Mouse (Mus musculus) thymus, adult 2 months (tissue): ENCODE data around the gene Aloxe3. TPM values are rescaled to one million over a fixed set of nuclear protein-coding genes. Genes with fewer than 3 reads are reported as not detected.
"Not testable (repeated sequence)": the region's sequence is repeated elsewhere in the genome, so short reads cannot be mapped to it uniquely, and the experiment has no call there.

ENCODE experiments used
- DNase-seq: peaks from one replicate; pipeline ENCODE4 v3.0.0; 2021
- H3K27ac ChIP-seq: fragments of 200-500 bp; 2 replicates; pipeline ENCODE4 v1.5.1; 2012; ENCODE audit warnings: low read length, control low read depth; ENCODE audit not compliant: control insufficient read depth, insufficient read depth
- H3K27me3 ChIP-seq: fragments of 200-500 bp; 2 replicates; pipeline ENCODE4 v1.6.1; 2012; ENCODE audit warnings: mild to moderate bottlenecking, low read length, moderate library complexity, mixed read lengths; ENCODE audit not compliant: control insufficient read depth, insufficient read depth
- H3K36me3 ChIP-seq: fragments of 200-500 bp; 2 replicates; pipeline ENCODE4 v1.6.1; 2012; ENCODE audit warnings: mild to moderate bottlenecking, low read length, moderate library complexity; ENCODE audit not compliant: control insufficient read depth, insufficient read depth
- H3K4me1 ChIP-seq: fragments of 200-500 bp; replicated peaks from 2 replicates; pipeline ENCODE4 v1.6.1; 2012; ENCODE audit warnings: low read length; ENCODE audit not compliant: control insufficient read depth, insufficient read depth
- H3K4me3 ChIP-seq: fragments of 200-500 bp; 2 replicates; pipeline ENCODE4 v1.5.1; 2012; ENCODE audit warnings: mild to moderate bottlenecking, low read length, control low read depth, moderate library complexity; ENCODE audit not compliant: control insufficient read depth, insufficient read depth
- CTCF ChIP-seq: fragments of 200-500 bp; IDR thresholded peaks from 2 replicates; pipeline ENCODE4 v1.5.1; 2012; ENCODE audit warnings: mild to moderate bottlenecking, control low read depth, low read length, moderate library complexity, borderline replicate concordance; ENCODE audit not compliant: control insufficient read depth, poor library complexity, insufficient read depth; ENCODE audit errors: extremely low read depth
- POLR2A ChIP-seq: fragments of 200-500 bp; IDR thresholded peaks from 2 replicates; pipeline ENCODE4 v1.6.1; 2012; ENCODE audit warnings: mild to moderate bottlenecking, low read length, control low read depth, moderate library complexity; ENCODE audit not compliant: control insufficient read depth, poor library complexity, insufficient read depth; ENCODE audit errors: extremely low read depth
- WGBS: fragments of 180-500 bp; shearing (Covaris S2); methylation state at CpG from one replicate; pipeline ENCODE4 v1.1.7; 2018; 5-methylcytosine and 5-hydroxymethylcytosine counted together
- polyA plus RNA-seq: library from polyadenylated mRNA; depleted of rRNA; stranded (reverse); fragments of >200 nt; gene quantifications from 2 replicates; pipeline ENCODE4 v1.2.3, GENCODE M21; 2012

The Aloxe3 gene
- polyA plus RNA-seq, 1 experiment, result 2.0 TPM

- H3K4me1 ChIP-seq, result peaks cover 14% of the 10 kb centered on the region
- no peaks in the 10 kb centered on the region for H3K27me3 ChIP-seq
- WGBS, result 10% methylated on average over 25 of the region's 25 CpGs
- DNase-seq, result peak; percentile 38
- H3K27ac ChIP-seq, result no peak overlapping the region; the same call in none of the 2 replicates
- peaks cover 5% of the 10 kb centered on the region for H3K36me3 ChIP-seq
- no peak for TF ChIP-seq POLR2A
- no peak for TF ChIP-seq CTCF
- peak overlapping the region; percentile 95 for H3K4me3 ChIP-seq
Measured at GRCm38 (mm10) chr11:69088856-69089615, 36.7 kb upstream of the Aloxe3 start.

- Histone ChIP-seq H3K27ac (no peak overlapping the region), H3K36me3 (peaks cover 5% of the 10 kb centered on the region), H3K4me1 (peaks cover 16% of the 10 kb centered on the region), H3K4me3 (peak overlapping the region; percentile 95), H3K27me3 (no peaks in the 10 kb centered on the region)
- 93% methylated on average over 12 of the region's 12 CpGs for WGBS
- TF ChIP-seq CTCF (no peak), POLR2A (no peak)
- DNase-seq, result no peak
Measured at GRCm38 (mm10) chr11:69089616-69090290, 35.9 kb upstream of the Aloxe3 start.

- H3K4me3 ChIP-seq, result no peak overlapping the region
Measured at GRCm38 (mm10) chr11:69090367-69090766, 35.3 kb upstream of the Aloxe3 start.

GRCm38 (mm10) chr11:69091566-69092385 is 33.9 kb upstream of the Aloxe3 start:
- H3K4me3 ChIP-seq, result no peak overlapping the region
- no peak for DNase-seq
- TF ChIP-seq CTCF, result no peak
- no peak for TF ChIP-seq POLR2A
- H3K27ac ChIP-seq, result no peak overlapping the region
- no peaks in the 10 kb centered on the region for H3K27me3 ChIP-seq
- peaks cover 5% of the 10 kb centered on the region for H3K36me3 ChIP-seq
- peaks cover 29% of the 10 kb centered on the region for H3K4me1 ChIP-seq
- WGBS, result 76% methylated on average over 7 of the region's 7 CpGs

More at GRCm38 (mm10) chr11:69090367-69090766, 35.3 kb upstream of the Aloxe3 start:
- TF ChIP-seq POLR2A, result no peak
- no peak for TF ChIP-seq CTCF
- H3K27me3 ChIP-seq, result no peaks in the 10 kb centered on the region
- WGBS, result 88% methylated on average over 6 of the region's 6 CpGs
- H3K4me1 ChIP-seq, result peaks cover 19% of the 10 kb centered on the region
- DNase-seq, result no peak
- H3K27ac ChIP-seq, result no peak overlapping the region
- peaks cover 5% of the 10 kb centered on the region for H3K36me3 ChIP-seq

- TF ChIP-seq CTCF (peak; percentile 73; the same call in 1 of the 2 replicates), POLR2A (no peak)
- Histone ChIP-seq H3K27me3 (no peaks in the 10 kb centered on the region), H3K27ac (no peak overlapping the region), H3K4me3 (no peak overlapping the region), H3K4me1 (peaks cover 35% of the 10 kb centered on the region), H3K36me3 (peaks cover 5% of the 10 kb centered on the region)
- 2% methylated on average over 3 of the region's 3 CpGs for WGBS
- DNase-seq, result peak; percentile 91
Measured at GRCm38 (mm10) chr11:69092386-69092751, 33.3 kb upstream of the Aloxe3 start.

- WGBS, result 85% methylated on average over 4 of the region's 4 CpGs
- no peak overlapping the region for H3K4me3 ChIP-seq
- peaks cover 39% of the 10 kb centered on the region for H3K4me1 ChIP-seq
- no peak for DNase-seq
- no peak for TF ChIP-seq CTCF
- no peak for TF ChIP-seq POLR2A
- H3K27ac ChIP-seq, result no peak overlapping the region
- H3K27me3 ChIP-seq, result no peaks in the 10 kb centered on the region
- H3K36me3 ChIP-seq, result peaks cover 5% of the 10 kb centered on the region
Measured at GRCm38 (mm10) chr11:69092871-69093270, 32.8 kb upstream of the Aloxe3 start.

- not testable (repeated sequence) for H3K27me3 ChIP-seq, H3K27ac ChIP-seq, DNase-seq, H3K36me3 ChIP-seq, H3K4me3 ChIP-seq
- H3K4me1 ChIP-seq, result peaks cover 46% of the 10 kb centered on the region
- 96% methylated on average over 7 of the region's 7 CpGs for WGBS
Measured at GRCm38 (mm10) chr11:69093856-69094255, 31.8 kb upstream of the Aloxe3 start.
